Mouse (Mus musculus) lung, postnatal 0 days (tissue): ENCODE data around the gene Nfic. TPM values are rescaled to one million over a fixed set of nuclear protein-coding genes. Genes with fewer than 3 reads are reported as not detected.
A peak's percentile ranks its signal among the peaks of the same experiment; 100 is the strongest.

Experiments
- ATAC-seq: fragments of 200-750 bp; cut with Nextera tagmentation; 2 replicates; pipeline ENCODE4 v1.8.0; 2017; ENCODE audit warnings: moderate library complexity
- DNase-seq: peaks from one replicate; pipeline ENCODE4 v3.0.0-alpha.2; 2016; ENCODE audit warnings: low spot score
- H3K27ac ChIP-seq: fragments of 300-500 bp; sonication (generic); 2 replicates; pipeline ENCODE4 v1.5.1; 2014; ENCODE audit warnings: antibody characterized with exemption, mild to moderate bottlenecking, low read length, mixed read lengths
- H3K27me3 ChIP-seq: fragments of 300-500 bp; sonication (generic); replicated peaks from 2 replicates; pipeline ENCODE4 v1.6.1; 2014; ENCODE audit warnings: low read length, mixed read lengths; ENCODE audit not compliant: insufficient read depth
- H3K36me3 ChIP-seq: fragments of 300-500 bp; sonication (generic); 2 replicates; pipeline ENCODE4 v1.6.1; 2014; ENCODE audit warnings: low read length, mixed read lengths; ENCODE audit not compliant: insufficient read depth
- H3K4me1 ChIP-seq: fragments of 300-500 bp; sonication (generic); 2 replicates; pipeline ENCODE4 v1.6.1; 2014; ENCODE audit warnings: antibody characterized with exemption, low read depth, low read length, mixed read lengths; ENCODE audit not compliant: insufficient read depth
- H3K4me2 ChIP-seq: fragments of 300-500 bp; sonication (generic); replicated peaks from 2 replicates; pipeline ENCODE4 v1.6.1; 2014; ENCODE audit warnings: low read depth, mild to moderate bottlenecking, low read length, moderate library complexity, mixed read lengths
- H3K4me3 ChIP-seq: fragments of 300-500 bp; sonication (generic); 2 replicates; pipeline ENCODE4 v1.5.1; 2014; ENCODE audit warnings: low read depth, low read length
- H3K9ac ChIP-seq: fragments of 300-500 bp; sonication (generic); replicated peaks from 2 replicates; pipeline ENCODE4 v1.6.1; 2014; ENCODE audit warnings: low read depth, mild to moderate bottlenecking
- H3K9me3 ChIP-seq: fragments of 300-500 bp; sonication (generic); 2 replicates; pipeline ENCODE4 v1.6.1; 2016; ENCODE audit warnings: low read length, mixed read lengths
- CTCF ChIP-seq: IDR thresholded peaks from 2 replicates; pipeline ENCODE4 v1.5.1; 2016; ENCODE audit warnings: antibody characterized with exemption, mild to moderate bottlenecking
- EP300 ChIP-seq: IDR thresholded peaks from 2 replicates; pipeline ENCODE4 v1.6.1; 2016; ENCODE audit warnings: antibody characterized with exemption, mild to moderate bottlenecking, control low read depth
- WGBS: fragments of 180-500 bp; shearing (Covaris S2); extraction: QIAGEN DNeasy Blood & Tissue Kit; methylation state at CpG from one replicate; pipeline ENCODE4 v1.1.7; 2014; 5-methylcytosine and 5-hydroxymethylcytosine counted together
- polyA plus RNA-seq: library from polyadenylated mRNA; unstranded; fragments of >200 nt; fragmentation: Nextera tagmentation; extraction: Ambion mirVana; gene quantifications from 2 replicates; pipeline ENCODE4 v1.2.1, GENCODE M21; 2015

The Nfic gene
- polyA plus RNA-seq, 1 experiment from 2014 or later: 73.6 TPM

GRCm38 (mm10) chr10:81407539-81408423 lies 47.7 kb downstream of the Nfic start:
- H3K9me3 ChIP-seq: no peaks in the 10 kb centered on the region
- H3K27me3 ChIP-seq: no peaks in the 10 kb centered on the region
- H3K4me2 ChIP-seq: peak overlapping the region; percentile 45
- ATAC-seq (peak; percentile 41), DNase-seq (peak; percentile 94)
- H3K4me3 ChIP-seq: peak overlapping the region; percentile 25
- H3K4me1 ChIP-seq: peaks cover 36% of the 10 kb centered on the region
- TF ChIP-seq CTCF (peak; percentile 28; the same call in 1 of the 2 replicates), EP300 (no peak; the same call in 1 of the 2 replicates)
- 23% methylated on average over 31 of the region's 31 CpGs for WGBS
- peaks cover 11% of the 10 kb centered on the region; the same call in 1 of the 2 replicates for H3K36me3 ChIP-seq
- no peak overlapping the region for H3K9ac ChIP-seq
- peak overlapping the region; percentile 57 for H3K27ac ChIP-seq

- ATAC-seq: no peak
- no peak for DNase-seq
- peak overlapping the region; percentile 25 for H3K4me3 ChIP-seq
- peak overlapping the region; percentile 45 for H3K4me2 ChIP-seq
- H3K27ac ChIP-seq: peak overlapping the region; percentile 51
- peaks cover 11% of the 10 kb centered on the region; the same call in 1 of the 2 replicates for H3K36me3 ChIP-seq
- peaks cover 33% of the 10 kb centered on the region for H3K4me1 ChIP-seq
- TF ChIP-seq CTCF: no peak
- TF ChIP-seq EP300: no peak
- WGBS: 45% methylated on average over 24 of the region's 24 CpGs
- no peaks in the 10 kb centered on the region for H3K9me3 ChIP-seq
- H3K27me3 ChIP-seq: no peaks in the 10 kb centered on the region
- H3K9ac ChIP-seq: no peak overlapping the region
Observed at GRCm38 (mm10) chr10:81406504-81407440, 48.7 kb downstream of the Nfic start.

DNA sequence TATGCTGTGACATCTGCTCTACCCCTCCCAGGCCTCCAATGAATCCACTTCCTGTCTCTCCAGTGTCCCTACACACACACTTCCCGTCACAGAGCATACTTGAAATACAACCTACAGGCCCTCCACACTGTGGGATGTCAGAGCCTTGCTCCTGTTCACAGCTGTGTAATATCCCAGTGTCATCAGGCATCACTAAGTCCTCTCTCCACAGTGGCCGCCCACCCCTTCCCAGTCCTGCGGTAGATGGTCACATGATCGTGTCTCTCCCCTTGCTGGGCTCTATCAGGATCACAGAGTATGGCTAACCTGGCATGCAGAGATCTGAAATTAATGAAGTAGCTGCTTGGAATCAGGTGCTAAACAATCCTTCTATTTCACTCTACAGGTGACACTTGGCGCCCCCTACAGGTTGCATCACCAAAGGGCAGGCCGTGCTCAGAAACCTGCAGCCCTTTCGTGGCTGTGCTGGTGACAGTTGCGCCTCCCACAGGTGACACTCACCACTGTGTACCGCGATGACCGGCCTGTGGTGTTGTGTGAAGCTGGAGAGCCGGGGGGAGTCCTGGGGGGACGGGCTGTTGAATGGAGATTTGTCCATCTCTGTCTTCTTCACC lies 49.7 kb downstream of the Nfic start:
- Histone ChIP-seq H3K9ac (no peak overlapping the region), H3K4me2 (no peak overlapping the region), H3K4me3 (no peak overlapping the region), H3K9me3 (no peaks in the 10 kb centered on the region), H3K4me1 (peaks cover 32% of the 10 kb centered on the region), H3K27me3 (no peaks in the 10 kb centered on the region), H3K27ac (no peak overlapping the region; the same call in 1 of the 2 replicates), H3K36me3 (peaks cover 11% of the 10 kb centered on the region; the same call in 1 of the 2 replicates)
- DNase-seq: no peak
- no peak for ATAC-seq
- 0 out of 2 replicates have a peak, but pooled peaks have one; percentile 13 for TF ChIP-seq EP300
- peak; percentile 80 for TF ChIP-seq CTCF
- whole genome bisulfite sequencing: 48% methylated on average over 13 of the region's 13 CpGs

GRCm38 (mm10) chr10:81404720-81405119 lies 50.7 kb downstream of the Nfic start:
- peak overlapping the region; percentile 26; the same call in 1 of the 2 replicates for H3K27ac ChIP-seq
- no peaks in the 10 kb centered on the region for H3K27me3 ChIP-seq
- no peak overlapping the region for H3K4me3 ChIP-seq
- DNase-seq (no peak), ATAC-seq (no peak)
- no peaks in the 10 kb centered on the region for H3K9me3 ChIP-seq
- H3K4me1 ChIP-seq: peaks cover 32% of the 10 kb centered on the region
- no peak overlapping the region for H3K9ac ChIP-seq
- peaks cover 19% of the 10 kb centered on the region; the same call in 1 of the 2 replicates for H3K36me3 ChIP-seq
- no peak for TF ChIP-seq CTCF
- TF ChIP-seq EP300: peak; percentile 43; the same call in 1 of the 2 replicates
- 49% methylated on average over 18 of the region's 18 CpGs for WGBS
- H3K4me2 ChIP-seq: no peak overlapping the region; the same call in 1 of the 2 replicates

GRCm38 (mm10) chr10:81404082-81404481 lies 51.4 kb downstream of the Nfic start:
- Histone ChIP-seq H3K36me3 (peaks cover 26% of the 10 kb centered on the region), H3K9me3 (no peaks in the 10 kb centered on the region), H3K27me3 (no peaks in the 10 kb centered on the region), H3K4me3 (no peak overlapping the region), H3K4me2 (no peak overlapping the region), H3K27ac (peak overlapping the region; percentile 26; the same call in 1 of the 2 replicates), H3K4me1 (peaks cover 27% of the 10 kb centered on the region), H3K9ac (no peak overlapping the region)
- DNase-seq (no peak), ATAC-seq (no peak)
- 43% methylated on average over 9 of the region's 9 CpGs for WGBS
- no peak for TF ChIP-seq EP300
- TF ChIP-seq CTCF: no peak
